Mouse (Mus musculus): ENCODE measurements around the gene Vmn2r95.
"Not testable (repeated sequence)": the region's sequence is repeated elsewhere in the genome, so short reads cannot be mapped to it uniquely, and the experiment has no call there.

Gene Vmn2r95

DNA sequence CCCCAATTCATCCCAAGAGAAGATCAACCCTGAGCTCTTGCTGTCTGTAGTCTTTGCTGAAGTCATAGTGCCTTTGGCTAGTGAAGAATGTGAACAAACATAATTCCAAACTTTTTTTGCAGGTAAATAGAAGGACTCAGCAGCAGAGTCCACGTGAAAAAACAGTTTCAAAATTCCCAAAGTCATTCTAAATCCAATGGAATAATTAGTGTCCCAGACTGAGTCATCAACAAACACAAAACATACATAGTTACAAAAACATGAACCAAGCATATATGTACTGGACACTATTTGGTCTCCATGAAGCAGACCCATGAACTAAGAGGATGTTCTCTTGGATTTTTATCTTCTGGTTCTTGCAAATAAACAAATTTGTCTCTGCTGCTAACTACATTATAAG is at the start of gene Vmn2r95:
Gene Vmn2r95 (plus strand): TSS at position 301 of the 400 bp plus-strand sequence.
- DNase-seq (ENCODE audit: low spot score in 2 of 2) = no peak

DNA sequence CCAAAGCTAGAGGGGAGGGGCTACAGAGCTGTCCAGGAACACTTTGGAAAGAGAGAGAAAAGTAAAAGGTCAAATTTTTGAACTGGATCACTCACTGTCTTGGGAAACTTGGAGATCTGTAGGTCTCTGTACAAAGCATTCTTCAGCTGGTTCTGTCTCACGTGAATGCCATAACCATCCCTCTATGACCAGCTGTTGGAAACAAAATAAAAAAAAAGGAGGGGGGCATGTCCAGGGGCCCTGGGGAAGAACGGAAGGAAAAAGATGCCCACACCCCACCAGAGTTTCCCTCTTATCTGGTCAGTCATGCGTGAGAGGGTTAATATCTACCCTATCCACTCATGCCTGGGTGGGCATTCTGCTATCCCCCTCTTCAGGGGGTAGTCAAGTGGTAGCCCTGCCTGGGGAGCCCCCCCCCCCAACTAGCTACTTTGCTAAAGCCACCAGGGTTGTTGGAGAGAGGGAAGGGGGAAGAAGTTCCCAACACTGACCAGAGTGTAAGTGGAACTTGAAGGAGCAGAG is 31.8 kb downstream of the Vmn2r95 start:
- no peak for DNase-seq (ENCODE audit: low spot score in 2 of 2)

GRCm38 (mm10) chr17:18458126-18458634 is 34.3 kb downstream of the Vmn2r95 start:
- DNase-seq (ENCODE audit: low spot score in 2 of 2) = not testable (repeated sequence)

DNA sequence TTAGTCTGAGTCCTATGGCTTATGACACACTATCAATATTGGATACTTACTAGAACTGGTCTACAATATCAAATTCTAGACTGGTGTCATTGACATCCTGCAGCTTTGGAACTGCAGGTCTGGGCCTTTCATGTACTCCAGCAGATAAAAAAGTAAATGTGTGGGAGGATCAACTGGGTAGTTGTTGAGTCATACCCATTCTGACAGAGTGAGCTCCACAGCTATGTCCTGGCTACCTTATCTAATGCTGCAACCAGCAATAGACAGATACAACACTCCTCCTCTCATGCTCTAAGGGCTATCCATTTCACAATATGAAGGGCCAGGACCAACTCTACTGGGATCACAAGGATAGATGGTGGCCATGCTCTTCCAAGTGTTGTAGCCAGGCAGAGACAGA is 38.8 kb downstream of the Vmn2r95 start:
- no peak for DNase-seq (ENCODE audit: low spot score in 2 of 2)

- no peak for DNase-seq (ENCODE audit: low spot score in 2 of 2)
These were observed 56.0 kb downstream of the Vmn2r95 start for GRCm38 (mm10) chr17:18479885-18480284.

Measured in urinary bladder, postnatal 4 days (tissue).